Mouse (Mus musculus) urinary bladder, postnatal 10 days (tissue): ENCODE measurements around the gene Hyal3.

Experiments
- DNase-seq: peaks from one replicate; pipeline ENCODE4 v3.0.0; 2022; ENCODE audit warnings: low spot score

Hyal3 gene

GRCm38 (mm10) chr9:107634406-107635278 is 54.0 kb downstream of the Hyal3 start:
- DNase-seq, result no peak

- peak; percentile 81 for DNase-seq
Measured at GRCm38 (mm10) chr9:107635279-107636028, 54.8 kb downstream of the Hyal3 start, which contains the start of gene Gnai2. Gene Gnai2 (minus strand): TSS chr9:107635367.
